Mouse (Mus musculus): Measurements from ENCODE around the gene Ctc1.

DNA sequence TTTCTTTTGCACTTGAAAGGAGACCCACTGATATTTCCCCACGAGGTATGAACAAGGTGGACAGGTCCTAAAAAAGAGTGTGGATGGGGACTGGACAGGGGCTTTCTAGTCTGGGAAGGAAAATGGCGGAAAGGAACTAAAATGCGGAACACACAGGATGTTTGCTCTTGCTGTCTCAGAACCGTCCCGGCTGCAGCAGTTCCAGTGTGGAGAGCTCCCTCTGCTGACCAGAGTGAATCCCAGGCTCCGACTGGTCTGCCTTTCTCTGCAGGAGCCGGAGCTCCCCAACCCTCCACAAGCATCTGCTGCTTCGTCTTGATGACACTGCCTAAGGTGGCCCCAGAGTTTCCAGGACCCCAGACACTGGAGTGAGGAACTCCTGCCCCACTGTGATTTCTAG, 20.1 kb downstream of the Ctc1 start:
- TF ChIP-seq CTCF (IDR thresholded peaks at IDR 0.05; ENCODE audit: extremely low read depth, insufficient read length, insufficient replicate concordance, low read depth, low read length) = peak; percentile 84
- TF ChIP-seq POLR2A (IDR thresholded peaks at IDR 0.05; ENCODE audit: low read depth, low read length) = no peak
